Mouse (Mus musculus): ENCODE data around the gene Zcchc24.

- TF ChIP-seq CTCF (IDR thresholded peaks at IDR 0.05; ENCODE audit: low read depth, low read length) (no peak), POLR2A (IDR thresholded peaks at IDR 0.05; ENCODE audit: extremely low read depth, insufficient read depth, low read length) (no peak)
Measured at GRCm38 (mm10) chr14:25766441-25766840, 2.4 kb downstream of the Zcchc24 start.
